Mouse (Mus musculus) hindbrain, postnatal 0 days (tissue): Measurements from ENCODE around the gene Adgrb3. TPM values are rescaled to one million over a fixed set of nuclear protein-coding genes. Genes with fewer than 3 reads are reported as not detected.
A peak's percentile ranks its signal among the peaks of the same experiment; 100 is the strongest.
"Not testable (repeated sequence)": the region's sequence is repeated elsewhere in the genome, so short reads cannot be mapped to it uniquely, and the experiment has no call there.

Experiments used
- ATAC-seq: fragments of 200-750 bp; cut with Nextera tagmentation; 2 replicates; pipeline ENCODE4 v1.8.0; 2017; ENCODE audit warnings: mild to moderate bottlenecking, moderate TSS enrichment, moderate library complexity
- DNase-seq: peaks from one replicate; pipeline ENCODE4 v3.0.0-alpha.2; 2015; ENCODE audit warnings: low spot score
- H3K27ac ChIP-seq: fragments of 300-500 bp; sonication (generic); 2 replicates; pipeline ENCODE4 v1.5.1; 2014; ENCODE audit warnings: mild to moderate bottlenecking
- H3K27me3 ChIP-seq: fragments of 300-500 bp; sonication (generic); 2 replicates; pipeline ENCODE4 v1.6.1; 2014; ENCODE audit warnings: low read length, mixed read lengths; ENCODE audit not compliant: insufficient read depth
- H3K36me3 ChIP-seq: fragments of 300-500 bp; sonication (generic); 2 replicates; pipeline ENCODE4 v1.6.1; 2014; ENCODE audit warnings: low read length, mixed read lengths; ENCODE audit not compliant: insufficient read depth
- H3K4me1 ChIP-seq: fragments of 300-500 bp; sonication (generic); 2 replicates; pipeline ENCODE4 v1.6.1; 2014; ENCODE audit warnings: antibody characterized with exemption, low read length, mixed read lengths; ENCODE audit not compliant: insufficient read depth
- H3K4me2 ChIP-seq: fragments of 300-500 bp; sonication (generic); 2 replicates; pipeline ENCODE4 v1.6.1; 2014; ENCODE audit warnings: low read depth, mild to moderate bottlenecking, low read length, moderate library complexity, mixed read lengths
- H3K4me3 ChIP-seq: fragments of 300-500 bp; sonication (generic); 2 replicates; pipeline ENCODE4 v1.5.1; 2014; ENCODE audit warnings: low read length
- H3K9ac ChIP-seq: fragments of 300-500 bp; sonication (generic); replicated peaks from 2 replicates; pipeline ENCODE4 v1.6.1; 2014; ENCODE audit warnings: mild to moderate bottlenecking, low read length, moderate library complexity, mixed read lengths
- H3K9me3 ChIP-seq: fragments of 300-500 bp; sonication (generic); 2 replicates; pipeline ENCODE4 v1.6.1; 2016; ENCODE audit warnings: low read length, mixed read lengths
- CTCF ChIP-seq: IDR thresholded peaks from 2 replicates; pipeline ENCODE4 v1.5.1; 2016; ENCODE audit warnings: antibody characterized with exemption, control low read depth, low read depth
- WGBS: fragments of 180-500 bp; shearing (Covaris S2); extraction: QIAGEN DNeasy Blood & Tissue Kit; methylation state at CpG from one replicate; pipeline ENCODE4 v1.1.7; 2014; 5-methylcytosine and 5-hydroxymethylcytosine counted together
- polyA plus RNA-seq: library from polyadenylated mRNA; unstranded; fragments of >200 nt; fragmentation: Nextera tagmentation; extraction: Ambion mirVana; gene quantifications from 2 replicates; pipeline ENCODE4 v1.2.1, GENCODE M21; 2015
- total RNA-seq: library from RNA; depleted of rRNA; stranded (reverse); fragments of >200 nt; gene quantifications from 2 replicates; pipeline ENCODE4 v1.2.3, GENCODE M21; 2014

The Adgrb3 gene
- total and polyA plus RNA-seq, 2 experiments from 2014 or later: 46.5 to 74.6 TPM

- Histone ChIP-seq H3K9ac (no peak overlapping the region), H3K27ac (no peak overlapping the region), H3K4me3 (no peak overlapping the region), H3K4me1 (no peaks in the 10 kb centered on the region), H3K27me3 (no peaks in the 10 kb centered on the region), H3K4me2 (no peak overlapping the region), H3K9me3 (no peaks in the 10 kb centered on the region), H3K36me3 (no peaks in the 10 kb centered on the region)
- no peak for TF ChIP-seq CTCF
- DNase-seq (no peak), ATAC-seq (no peak)
- WGBS: 70% methylated on average over 4 of the region's 4 CpGs
Measured at GRCm38 (mm10) chr1:25503524-25503923, 326.0 kb downstream of the Adgrb3 start.

- Histone ChIP-seq H3K27ac (no peak overlapping the region), H3K9ac (no peak overlapping the region), H3K27me3 (no peaks in the 10 kb centered on the region), H3K4me2 (no peak overlapping the region), H3K4me3 (no peak overlapping the region), H3K4me1 (no peaks in the 10 kb centered on the region), H3K36me3 (no peaks in the 10 kb centered on the region), H3K9me3 (no peaks in the 10 kb centered on the region)
- DNase-seq (no peak), ATAC-seq (no peak)
- no peak for TF ChIP-seq CTCF
- 82% methylated on average over 3 of the region's 3 CpGs for WGBS
Measured at GRCm38 (mm10) chr1:25495202-25495914, 334.1 kb downstream of the Adgrb3 start.

- DNase-seq (no peak), ATAC-seq (no peak)
- WGBS: 53% methylated on average over 1 of the region's 1 CpGs
- Histone ChIP-seq H3K36me3 (no peaks in the 10 kb centered on the region), H3K27ac (no peak overlapping the region), H3K4me2 (no peak overlapping the region), H3K9me3 (no peaks in the 10 kb centered on the region), H3K4me1 (no peaks in the 10 kb centered on the region), H3K27me3 (no peaks in the 10 kb centered on the region), H3K9ac (no peak overlapping the region), H3K4me3 (no peak overlapping the region)
- no peak for TF ChIP-seq CTCF
Measured at GRCm38 (mm10) chr1:25491503-25491902, 338.0 kb downstream of the Adgrb3 start.

- Histone ChIP-seq H3K27me3 (no peaks in the 10 kb centered on the region), H3K36me3 (no peaks in the 10 kb centered on the region), H3K9me3 (no peaks in the 10 kb centered on the region), H3K4me1 (no peaks in the 10 kb centered on the region), H3K9ac (no peak overlapping the region), H3K4me3 (no peak overlapping the region), H3K27ac (no peak overlapping the region), H3K4me2 (no peak overlapping the region)
- 93% methylated on average over 2 of the region's 2 CpGs for WGBS
- no peak for ATAC-seq
- no peak for DNase-seq
- no peak for TF ChIP-seq CTCF
Measured at GRCm38 (mm10) chr1:25490174-25490573, 339.3 kb downstream of the Adgrb3 start.

- Histone ChIP-seq H3K4me2 (no peak overlapping the region), H3K27ac (no peak overlapping the region), H3K4me3 (no peak overlapping the region), H3K4me1 (no peaks in the 10 kb centered on the region), H3K9me3 (no peaks in the 10 kb centered on the region), H3K36me3 (no peaks in the 10 kb centered on the region), H3K9ac (no peak overlapping the region), H3K27me3 (no peaks in the 10 kb centered on the region)
- DNase-seq (no peak), ATAC-seq (no peak)
- TF ChIP-seq CTCF: no peak
- WGBS: 81% methylated on average over 3 of the region's 3 CpGs
Measured at GRCm38 (mm10) chr1:25475699-25476098, 353.8 kb downstream of the Adgrb3 start.

- WGBS: 32% methylated on average over 11 of the region's 11 CpGs
- Histone ChIP-seq H3K9me3 (no peaks in the 10 kb centered on the region), H3K9ac (no peak overlapping the region), H3K27me3 (no peaks in the 10 kb centered on the region), H3K27ac (no peak overlapping the region), H3K4me1 (no peaks in the 10 kb centered on the region), H3K36me3 (no peaks in the 10 kb centered on the region), H3K4me2 (peak overlapping the region; percentile 25), H3K4me3 (no peak overlapping the region)
- peak; percentile 74 for DNase-seq
- ATAC-seq: peak; percentile 72
- TF ChIP-seq CTCF: no peak
Measured at GRCm38 (mm10) chr1:25474469-25474868, 355.0 kb downstream of the Adgrb3 start.

GRCm38 (mm10) chr1:25471612-25472011, 357.9 kb downstream of the Adgrb3 start:
- not testable (repeated sequence) for H3K27me3 ChIP-seq, H3K4me2 ChIP-seq, H3K9ac ChIP-seq, H3K36me3 ChIP-seq, H3K4me3 ChIP-seq, H3K4me1 ChIP-seq, H3K9me3 ChIP-seq, H3K27ac ChIP-seq, ATAC-seq
- TF ChIP-seq CTCF: peak; percentile 54
- WGBS: 60% methylated on average over 2 of the region's 2 CpGs
- peak; percentile 32 for DNase-seq
